Mouse (Mus musculus) G1E-ER4 (cell line): ENCODE data around the gene Cfap126. TPM values are rescaled to one million over a fixed set of nuclear protein-coding genes. Genes with fewer than 3 reads are reported as not detected.

ENCODE experiments used
- GATA1 ChIP-seq: IDR thresholded peaks from one replicate; pipeline ENCODE4 v1.8.0; 2012; ENCODE audit warnings: low read length, inconsistent platforms
- polyA plus RNA-seq: library from polyadenylated mRNA; stranded (reverse); fragments of >175 nt; gene quantifications from 2 replicates; pipeline ENCODE4 v1.2.3, GENCODE M21; 2012

Gene Cfap126
- polyA plus RNA-seq, 1 experiment = 0.67 TPM

- no peak for TF ChIP-seq GATA1
Observed at GRCm38 (mm10) chr1:171150838-171151391, 37.2 kb downstream of the Cfap126 start.

- no peak for TF ChIP-seq GATA1
Observed at GRCm38 (mm10) chr1:171151966-171152365, 38.2 kb downstream of the Cfap126 start.

- no peak for TF ChIP-seq GATA1
Observed at GRCm38 (mm10) chr1:171156644-171157043, 42.9 kb downstream of the Cfap126 start.

GRCm38 (mm10) chr1:171157965-171158364, 44.2 kb downstream of the Cfap126 start:
- no peak for TF ChIP-seq GATA1

GRCm38 (mm10) chr1:171159485-171159975, 45.8 kb downstream of the Cfap126 start:
- no peak for TF ChIP-seq GATA1

GRCm38 (mm10) chr1:171162526-171162925, 48.8 kb downstream of the Cfap126 start:
- no peak for TF ChIP-seq GATA1

- no peak for TF ChIP-seq GATA1
Observed at GRCm38 (mm10) chr1:171164258-171164657, 50.5 kb downstream of the Cfap126 start.

GRCm38 (mm10) chr1:171165629-171166345, 52.1 kb downstream of the Cfap126 start:
- no peak for TF ChIP-seq GATA1

- TF ChIP-seq GATA1 = no peak
Observed at GRCm38 (mm10) chr1:171168906-171169305, 55.2 kb downstream of the Cfap126 start.

- TF ChIP-seq GATA1 = no peak
Observed at GRCm38 (mm10) chr1:171169913-171170312, 56.2 kb downstream of the Cfap126 start.

GRCm38 (mm10) chr1:171171138-171171537, 57.4 kb downstream of the Cfap126 start:
- no peak for TF ChIP-seq GATA1

GRCm38 (mm10) chr1:171172779-171173178, 59.1 kb downstream of the Cfap126 start:
- no peak for TF ChIP-seq GATA1

Other genes starting within 250 kb of the Cfap126 start
- gene Atf6, start 246.1 kb upstream of the Cfap126 start, polyA plus RNA-seq = 1.3 and 1.8 TPM in 2 replicates
- gene Gm26620, start 228.9 kb upstream of the Cfap126 start, polyA plus RNA-seq = 0.55 and 0.57 TPM in 2 replicates
- 15.6 and 19.0 TPM in 2 replicates for gene Dusp12, start 228.4 kb upstream of the Cfap126 start, polyA plus RNA-seq
- gene Fcrlb, start 201.0 kb upstream of the Cfap126 start, polyA plus RNA-seq = not detected in 2 replicates
- 0.22 TPM in 1 of 2 replicates, not detected in the other for gene Fcrla, start 186.3 kb upstream of the Cfap126 start, polyA plus RNA-seq
- 0.08 TPM in 1 of 2 replicates, not detected in the other for gene Fcgr2b, start 137.4 kb upstream of the Cfap126 start, polyA plus RNA-seq
- gene Fcgr4, start 95.0 kb upstream of the Cfap126 start, polyA plus RNA-seq = not detected in 2 replicates
- gene Fcgr3, start 49.0 kb upstream of the Cfap126 start, polyA plus RNA-seq = 0.04 and 0.13 TPM in 2 replicates
- 51.9 and 128 TPM in 2 replicates for gene Sdhc, start 36.7 kb downstream of the Cfap126 start, polyA plus RNA-seq
- gene Mpz, start 36.8 kb downstream of the Cfap126 start, polyA plus RNA-seq = 0.14 TPM in 1 of 2 replicates, not detected in the other
- not detected in 2 replicates for gene Pcp4l1, start 82.3 kb downstream of the Cfap126 start, polyA plus RNA-seq
- gene Nr1i3, start 100.1 kb downstream of the Cfap126 start, polyA plus RNA-seq = 0.40 and 0.42 TPM in 2 replicates
- gene Tomm40l, start 108.6 kb downstream of the Cfap126 start, polyA plus RNA-seq = 50.2 and 61.5 TPM in 2 replicates
- not detected in 2 replicates for gene Apoa2, start 111.1 kb downstream of the Cfap126 start, polyA plus RNA-seq
- gene Fcer1g, start 120.4 kb downstream of the Cfap126 start, polyA plus RNA-seq = not detected in 2 replicates
- 0.09 TPM in 2 replicates for gene Adamts4, start 136.5 kb downstream of the Cfap126 start, polyA plus RNA-seq
- 40.4 and 106 TPM in 2 replicates for gene Ndufs2, start 137.5 kb downstream of the Cfap126 start, polyA plus RNA-seq
- 26.9 and 32.7 TPM in 2 replicates for gene B4galt3, start 156.4 kb downstream of the Cfap126 start, polyA plus RNA-seq
- gene Ppox, start 167.3 kb downstream of the Cfap126 start, polyA plus RNA-seq = 38.6 and 45.3 TPM in 2 replicates
- 49.8 and 54.4 TPM in 2 replicates for gene Usp21, start 174.1 kb downstream of the Cfap126 start, polyA plus RNA-seq
- gene Ufc1, start 181.1 kb downstream of the Cfap126 start, polyA plus RNA-seq = 51.5 and 62.9 TPM in 2 replicates
- gene Dedd, start 215.2 kb downstream of the Cfap126 start, polyA plus RNA-seq = 25.2 and 28.3 TPM in 2 replicates
- gene Nit1, start 231.7 kb downstream of the Cfap126 start, polyA plus RNA-seq = 14.2 and 16.9 TPM in 2 replicates
- gene Pfdn2, start 231.8 kb downstream of the Cfap126 start, polyA plus RNA-seq = 19.0 and 19.9 TPM in 2 replicates
- gene Klhdc9, start 246.9 kb downstream of the Cfap126 start, polyA plus RNA-seq = 0.48 and 0.63 TPM in 2 replicates